Mouse (Mus musculus): ENCODE measurements around the gene Klf16. TPM values are rescaled to one million over a fixed set of nuclear protein-coding genes. Genes with fewer than 3 reads are reported as not detected.
"Not testable (repeated sequence)": the region's sequence is repeated elsewhere in the genome, so short reads cannot be mapped to it uniquely, and the experiment has no call there.

The Klf16 gene
- polyA plus RNA-seq, 1 experiment from 2014 or later: 4.7 TPM

GRCm38 (mm10) chr10:80618181-80618580 lies 41.1 kb upstream of the Klf16 start:
- Histone ChIP-seq H3K9ac (no peak overlapping the region), H3K27ac (peak overlapping the region; percentile 49), H3K4me3 (no peak overlapping the region), H3K36me3 (peaks cover 27% of the 10 kb centered on the region), H3K4me2 (no peak overlapping the region), H3K9me3 (replicated peaks) (no peaks in the 10 kb centered on the region), H3K4me1 (replicated peaks) (peaks cover 9% of the 10 kb centered on the region), H3K27me3 (no peaks in the 10 kb centered on the region)
- no peak for ATAC-seq (replicated peaks; ENCODE audit: insufficient number of reproducible peaks, insufficient read depth, low FRiP score, low read depth)
- 36% methylated on average over 9 of the region's 9 CpGs for WGBS

DNA sequence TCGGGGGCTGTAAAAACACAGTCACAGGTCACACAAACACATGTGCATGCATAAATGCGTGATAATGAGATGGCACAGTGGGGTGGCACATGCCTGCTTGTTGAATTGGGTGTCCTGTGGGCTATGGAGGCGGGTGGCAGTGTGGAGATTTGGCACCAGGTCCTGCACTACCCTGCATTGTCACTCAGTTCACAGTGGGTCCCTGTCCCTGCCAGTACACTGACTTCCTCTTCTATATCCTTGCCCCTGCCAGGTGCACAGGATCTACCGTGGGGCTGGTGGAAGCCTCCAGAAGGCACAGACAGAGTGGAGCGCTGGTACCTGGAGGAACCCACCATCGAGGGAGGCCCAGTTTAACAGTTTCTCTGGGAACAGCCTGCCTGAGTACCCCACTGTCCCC lies 37.2 kb upstream of the Klf16 start:
- no peak for ATAC-seq (replicated peaks; ENCODE audit: insufficient number of reproducible peaks, insufficient read depth, low FRiP score, low read depth)
- no peak overlapping the region for H3K4me3 ChIP-seq
- H3K9ac ChIP-seq: no peak overlapping the region
- WGBS: 90% methylated on average over 6 of the region's 6 CpGs
- no peaks in the 10 kb centered on the region for H3K9me3 ChIP-seq (replicated peaks)
- no peak overlapping the region for H3K4me2 ChIP-seq
- no peak overlapping the region for H3K27ac ChIP-seq
- no peaks in the 10 kb centered on the region for H3K27me3 ChIP-seq
- peaks cover 8% of the 10 kb centered on the region; the same call in 1 of the 2 replicates for H3K4me1 ChIP-seq (replicated peaks)
- peaks cover 45% of the 10 kb centered on the region for H3K36me3 ChIP-seq

- no peaks in the 10 kb centered on the region for H3K27me3 ChIP-seq
- no peak overlapping the region for H3K4me3 ChIP-seq
- no peak overlapping the region for H3K4me2 ChIP-seq
- peaks cover 49% of the 10 kb centered on the region for H3K36me3 ChIP-seq
- peaks cover 8% of the 10 kb centered on the region; the same call in 1 of the 2 replicates for H3K4me1 ChIP-seq (replicated peaks)
- WGBS: 79% methylated on average over 3 of the region's 3 CpGs
- ATAC-seq (replicated peaks; ENCODE audit: insufficient number of reproducible peaks, insufficient read depth, low FRiP score, low read depth): no peak
- no peak overlapping the region for H3K9ac ChIP-seq
- H3K27ac ChIP-seq: no peak overlapping the region
- H3K9me3 ChIP-seq (replicated peaks): no peaks in the 10 kb centered on the region
These were observed 36.7 kb upstream of the Klf16 start for GRCm38 (mm10) chr10:80613821-80614220.

DNA sequence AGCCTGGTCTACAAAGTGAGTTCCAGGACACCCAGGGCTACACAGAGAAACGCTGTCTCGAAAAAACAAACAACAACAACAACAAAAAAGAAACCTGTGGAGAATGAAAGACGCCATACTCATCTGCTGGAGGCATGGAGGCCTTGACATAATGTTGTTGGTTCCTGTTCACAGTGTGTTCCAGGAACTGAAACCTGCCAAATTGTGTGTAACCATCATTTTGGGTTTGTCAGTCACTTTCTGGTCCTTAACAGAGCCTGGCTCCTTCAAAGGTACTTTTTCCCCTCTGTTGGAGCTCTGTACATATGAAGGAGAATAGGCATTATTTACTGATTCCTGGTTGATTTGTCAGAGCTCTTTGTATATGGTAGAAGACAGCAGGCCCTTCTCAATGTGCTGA lies 34.8 kb upstream of the Klf16 start:
- no peaks in the 10 kb centered on the region for H3K9me3 ChIP-seq (replicated peaks)
- no peak overlapping the region for H3K27ac ChIP-seq
- H3K4me3 ChIP-seq: no peak overlapping the region
- 92% methylated on average over 3 of the region's 3 CpGs for WGBS
- H3K36me3 ChIP-seq: peaks cover 58% of the 10 kb centered on the region
- 0 out of 2 replicates have a peak, but pooled peaks cover 3% of the 10 kb centered on the region for H3K4me1 ChIP-seq (replicated peaks)
- no peak for ATAC-seq (replicated peaks; ENCODE audit: insufficient number of reproducible peaks, insufficient read depth, low FRiP score, low read depth)
- H3K27me3 ChIP-seq: no peaks in the 10 kb centered on the region
- no peak overlapping the region for H3K9ac ChIP-seq
- no peak overlapping the region for H3K4me2 ChIP-seq

GRCm38 (mm10) chr10:80611024-80611423 lies 33.9 kb upstream of the Klf16 start:
- Histone ChIP-seq H3K27ac (no peak overlapping the region), H3K9ac (no peak overlapping the region), H3K4me2 (no peak overlapping the region), H3K4me1 (replicated peaks) (0 out of 2 replicates have a peak, but pooled peaks cover 3% of the 10 kb centered on the region), H3K36me3 (peaks cover 66% of the 10 kb centered on the region), H3K27me3 (no peaks in the 10 kb centered on the region), H3K9me3 (replicated peaks) (no peaks in the 10 kb centered on the region), H3K4me3 (no peak overlapping the region)
- ATAC-seq (replicated peaks; ENCODE audit: insufficient number of reproducible peaks, insufficient read depth, low FRiP score, low read depth): 0 out of 2 replicates have a peak, but pooled peaks have one; percentile 25
- WGBS: 46% methylated on average over 4 of the region's 4 CpGs

DNA sequence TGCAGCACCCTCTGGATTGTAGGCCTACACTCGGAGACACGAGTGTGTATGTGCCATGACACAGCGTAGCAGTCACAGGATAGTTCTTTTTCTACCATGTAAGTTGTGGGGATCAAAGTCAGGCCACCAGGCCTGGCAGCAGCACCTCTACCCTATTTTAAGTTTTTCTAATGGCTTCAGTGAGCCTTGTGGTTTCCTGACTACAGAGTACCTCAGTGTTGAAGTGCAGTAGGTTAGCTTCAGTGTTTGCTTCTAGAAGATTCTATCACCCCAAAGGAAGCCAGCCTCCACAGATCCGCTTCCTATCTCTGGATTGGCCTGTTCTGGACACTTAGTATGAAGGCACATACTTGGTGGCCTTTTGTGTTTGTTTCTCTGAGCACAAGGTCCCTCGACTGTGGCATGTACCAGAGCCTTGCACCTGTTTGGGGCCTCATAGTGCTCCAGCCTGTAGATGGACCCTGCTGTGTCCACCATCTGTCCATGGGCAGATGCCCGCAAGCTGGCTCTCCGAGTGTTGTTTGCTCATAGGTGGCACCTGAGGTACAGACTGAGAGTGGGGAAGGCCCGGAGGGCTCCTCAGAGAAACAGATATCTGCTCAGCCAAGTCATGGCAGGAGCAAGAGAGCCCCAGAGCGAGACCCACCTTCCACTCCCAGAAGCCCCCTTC lies 33.1 kb upstream of the Klf16 start:
- Histone ChIP-seq H3K27ac (no peak overlapping the region), H3K36me3 (peaks cover 58% of the 10 kb centered on the region), H3K27me3 (no peaks in the 10 kb centered on the region), H3K9me3 (replicated peaks) (no peaks in the 10 kb centered on the region), H3K4me3 (no peak overlapping the region), H3K9ac (no peak overlapping the region), H3K4me1 (replicated peaks) (0 out of 2 replicates have a peak, but pooled peaks cover 3% of the 10 kb centered on the region), H3K4me2 (no peak overlapping the region)
- WGBS: 88% methylated on average over 9 of the region's 9 CpGs
- no peak for ATAC-seq (replicated peaks; ENCODE audit: insufficient number of reproducible peaks, insufficient read depth, low FRiP score, low read depth)

DNA sequence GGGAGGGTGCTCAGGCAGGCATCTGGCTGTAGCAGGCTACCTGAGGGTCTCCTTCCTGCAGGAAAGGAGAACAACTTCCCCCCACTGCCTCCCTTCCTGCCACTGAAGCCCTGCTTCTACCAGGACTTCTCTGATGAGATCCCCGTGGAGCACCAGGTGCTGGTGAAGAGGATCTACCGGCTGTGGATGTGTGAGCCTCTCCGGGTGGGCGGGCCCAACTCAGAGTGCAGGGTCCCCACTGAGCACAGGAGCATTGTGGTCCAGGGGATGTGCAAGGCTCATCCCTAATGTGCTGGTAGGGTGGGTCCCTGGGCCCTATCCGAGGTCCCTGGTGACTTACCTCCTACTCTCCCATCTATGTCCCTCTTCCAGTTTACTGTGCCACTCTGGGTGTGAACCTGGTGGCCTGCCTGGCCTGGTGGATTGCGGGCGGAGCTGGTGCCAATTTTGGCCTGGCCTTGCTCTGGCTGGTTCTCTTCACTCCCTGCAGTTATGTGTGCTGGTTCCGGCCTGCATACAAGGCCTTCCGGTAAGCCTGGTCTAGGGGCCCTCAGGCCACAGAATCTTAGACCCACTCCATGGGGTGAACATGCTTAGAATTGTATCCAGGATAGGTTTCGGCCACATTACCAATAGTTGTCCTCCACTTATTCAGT lies 32.3 kb upstream of the Klf16 start:
- ATAC-seq (replicated peaks; ENCODE audit: insufficient number of reproducible peaks, insufficient read depth, low FRiP score, low read depth): no peak
- H3K27ac ChIP-seq: no peak overlapping the region
- H3K4me1 ChIP-seq (replicated peaks): peaks cover 3% of the 10 kb centered on the region; the same call in 1 of the 2 replicates
- H3K4me2 ChIP-seq: no peak overlapping the region
- no peaks in the 10 kb centered on the region for H3K9me3 ChIP-seq (replicated peaks)
- 90% methylated on average over 10 of the region's 10 CpGs for WGBS
- H3K9ac ChIP-seq: 0 out of 2 replicates have a peak overlapping the region, but pooled peaks have one; percentile 12
- peaks cover 49% of the 10 kb centered on the region for H3K36me3 ChIP-seq
- H3K4me3 ChIP-seq: no peak overlapping the region
- no peaks in the 10 kb centered on the region for H3K27me3 ChIP-seq

DNA sequence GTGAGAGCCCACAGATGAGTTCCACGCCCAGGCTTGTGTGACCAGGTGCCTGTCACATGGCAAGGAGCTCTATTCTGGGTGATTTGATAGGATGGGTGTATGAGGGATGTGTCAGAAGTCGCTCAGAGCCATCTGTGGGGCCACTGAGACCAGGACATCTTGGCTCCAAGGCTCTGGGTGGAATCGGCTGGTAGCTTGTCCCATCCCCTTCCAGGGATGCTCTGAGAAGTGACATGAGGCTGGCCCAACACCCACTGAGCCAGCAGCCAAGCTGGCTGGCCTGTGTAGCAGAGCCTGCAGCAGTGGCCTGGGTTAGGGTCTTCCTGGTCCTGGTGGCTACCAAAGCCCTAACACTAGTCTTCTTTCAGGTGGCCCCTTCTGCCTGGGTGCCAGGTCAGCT lies 31.3 kb upstream of the Klf16 start:
- peaks cover 11% of the 10 kb centered on the region for H3K4me1 ChIP-seq (replicated peaks)
- no peaks in the 10 kb centered on the region for H3K27me3 ChIP-seq
- peaks cover 42% of the 10 kb centered on the region for H3K36me3 ChIP-seq
- no peak for ATAC-seq (replicated peaks; ENCODE audit: insufficient number of reproducible peaks, insufficient read depth, low FRiP score, low read depth)
- H3K4me3 ChIP-seq: no peak overlapping the region
- no peak overlapping the region for H3K9ac ChIP-seq
- no peaks in the 10 kb centered on the region for H3K9me3 ChIP-seq (replicated peaks)
- H3K27ac ChIP-seq: no peak overlapping the region
- no peak overlapping the region for H3K4me2 ChIP-seq
- WGBS: 89% methylated on average over 3 of the region's 3 CpGs

GRCm38 (mm10) chr10:80606737-80607350 lies 29.7 kb upstream of the Klf16 start:
- Histone ChIP-seq H3K27me3 (no peaks in the 10 kb centered on the region), H3K9ac (no peak overlapping the region), H3K27ac (no peak overlapping the region), H3K4me3 (no peak overlapping the region), H3K9me3 (replicated peaks) (no peaks in the 10 kb centered on the region), H3K4me2 (no peak overlapping the region), H3K36me3 (peaks cover 30% of the 10 kb centered on the region), H3K4me1 (replicated peaks) (peaks cover 18% of the 10 kb centered on the region)
- 93% methylated on average over 34 of the region's 34 CpGs for WGBS
- ATAC-seq (replicated peaks; ENCODE audit: insufficient number of reproducible peaks, insufficient read depth, low FRiP score, low read depth): no peak

DNA sequence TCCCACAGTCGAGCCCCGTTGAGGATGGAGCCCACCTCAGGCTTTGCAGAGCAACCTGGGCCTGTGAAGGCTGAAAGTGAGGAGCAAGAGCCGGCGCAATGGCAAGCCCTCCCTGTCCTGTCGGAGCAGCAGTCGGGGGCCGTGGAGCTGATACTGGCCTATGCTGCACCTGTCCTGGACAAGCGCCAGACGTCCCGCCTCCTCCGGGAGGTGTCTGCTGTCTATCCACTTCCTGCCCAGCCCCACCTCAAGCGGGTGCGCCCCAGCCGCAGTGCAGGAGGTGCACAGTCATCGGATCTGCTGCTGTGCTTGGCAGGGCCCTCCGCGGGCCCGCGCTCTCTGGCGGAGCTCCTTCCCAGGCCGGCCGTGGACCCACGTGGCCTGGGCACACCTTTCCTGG lies 29.2 kb upstream of the Klf16 start:
- peaks cover 30% of the 10 kb centered on the region for H3K36me3 ChIP-seq
- H3K9me3 ChIP-seq (replicated peaks): no peaks in the 10 kb centered on the region
- H3K4me2 ChIP-seq: no peak overlapping the region
- H3K27me3 ChIP-seq: no peaks in the 10 kb centered on the region
- H3K27ac ChIP-seq: no peak overlapping the region
- WGBS: 90% methylated on average over 23 of the region's 23 CpGs
- ATAC-seq (replicated peaks; ENCODE audit: insufficient number of reproducible peaks, insufficient read depth, low FRiP score, low read depth): no peak
- H3K4me1 ChIP-seq (replicated peaks): peaks cover 18% of the 10 kb centered on the region
- H3K4me3 ChIP-seq: no peak overlapping the region
- H3K9ac ChIP-seq: no peak overlapping the region

GRCm38 (mm10) chr10:80605721-80606120 lies 28.6 kb upstream of the Klf16 start, which contains the start of gene Gm49322:
TSS of gene Gm49322 (plus strand) at chr10:80606021.
- Histone ChIP-seq H3K36me3 (peaks cover 30% of the 10 kb centered on the region), H3K4me1 (replicated peaks) (peaks cover 18% of the 10 kb centered on the region)
- not testable (repeated sequence) for H3K27ac ChIP-seq; H3K4me2 ChIP-seq; H3K4me3 ChIP-seq; H3K9ac ChIP-seq; H3K9me3 ChIP-seq (replicated peaks); H3K27me3 ChIP-seq; ATAC-seq (replicated peaks; ENCODE audit: insufficient number of reproducible peaks, insufficient read depth, low FRiP score, low read depth)
- WGBS: 77% methylated on average over 4 of the region's 4 CpGs

All from heart, embryonic 15.5 days (tissue).